Mouse (Mus musculus): ENCODE data around the gene Sh3bgrl2. TPM values are rescaled to one million over a fixed set of nuclear protein-coding genes. Genes with fewer than 3 reads are reported as not detected.

Sh3bgrl2 gene
- polyA plus RNA-seq, 1 experiment from 2014 or later, result 19.4 TPM

- H3K27me3 ChIP-seq (replicated peaks; ENCODE audit: control insufficient read depth, insufficient read depth, low read length), result no peaks in the 10 kb centered on the region
- H3K36me3 ChIP-seq (ENCODE audit: control insufficient read depth, insufficient read depth), result no peaks in the 10 kb centered on the region
- H3K9me3 ChIP-seq (ENCODE audit: control insufficient read depth, low read length), result no peaks in the 10 kb centered on the region
- H3K4me3 ChIP-seq (replicated peaks; ENCODE audit: low read length), result no peak overlapping the region
- no peaks in the 10 kb centered on the region for H3K4me1 ChIP-seq (replicated peaks; ENCODE audit: control insufficient read depth, insufficient read depth, low read length)
- no peak overlapping the region for H3K9ac ChIP-seq (replicated peaks; ENCODE audit: low read depth, low read length)
- no peak for ATAC-seq
- no peak overlapping the region for H3K27ac ChIP-seq (ENCODE audit: low read length)
- WGBS, result 68% methylated on average over 4 of the region's 4 CpGs
- H3K4me2 ChIP-seq (ENCODE audit: low read length), result no peak overlapping the region
Observed at GRCm38 (mm10) chr9:83667031-83667430, 118.9 kb downstream of the Sh3bgrl2 start.

GRCm38 (mm10) chr9:83679626-83680025 is 131.5 kb downstream of the Sh3bgrl2 start:
- H3K27me3 ChIP-seq (replicated peaks; ENCODE audit: control insufficient read depth, insufficient read depth, low read length), result no peaks in the 10 kb centered on the region
- no peaks in the 10 kb centered on the region for H3K4me1 ChIP-seq (replicated peaks; ENCODE audit: control insufficient read depth, insufficient read depth, low read length)
- no peaks in the 10 kb centered on the region for H3K9me3 ChIP-seq (ENCODE audit: control insufficient read depth, low read length)
- 43% methylated on average over 3 of the region's 3 CpGs for WGBS
- no peak overlapping the region for H3K9ac ChIP-seq (replicated peaks; ENCODE audit: low read depth, low read length)
- H3K4me2 ChIP-seq (ENCODE audit: low read length), result no peak overlapping the region
- H3K27ac ChIP-seq (ENCODE audit: low read length), result no peak overlapping the region
- no peak overlapping the region for H3K4me3 ChIP-seq (replicated peaks; ENCODE audit: low read length)
- no peak for ATAC-seq
- H3K36me3 ChIP-seq (ENCODE audit: control insufficient read depth, insufficient read depth), result no peaks in the 10 kb centered on the region

GRCm38 (mm10) chr9:83681661-83682655 is 133.8 kb downstream of the Sh3bgrl2 start:
- WGBS, result 82% methylated on average over 12 of the region's 12 CpGs
- Histone ChIP-seq H3K4me1 (replicated peaks; ENCODE audit: control insufficient read depth, insufficient read depth, low read length) (peaks cover 12% of the 10 kb centered on the region), H3K27ac (ENCODE audit: low read length) (no peak overlapping the region), H3K9ac (replicated peaks; ENCODE audit: low read depth, low read length) (no peak overlapping the region), H3K4me2 (ENCODE audit: low read length) (no peak overlapping the region), H3K9me3 (ENCODE audit: control insufficient read depth, low read length) (no peaks in the 10 kb centered on the region), H3K27me3 (replicated peaks; ENCODE audit: control insufficient read depth, insufficient read depth, low read length) (no peaks in the 10 kb centered on the region), H3K4me3 (replicated peaks; ENCODE audit: low read length) (no peak overlapping the region), H3K36me3 (ENCODE audit: control insufficient read depth, insufficient read depth) (no peaks in the 10 kb centered on the region)
- no peak for ATAC-seq

- Histone ChIP-seq H3K36me3 (ENCODE audit: control insufficient read depth, insufficient read depth) (no peaks in the 10 kb centered on the region), H3K27me3 (replicated peaks; ENCODE audit: control insufficient read depth, insufficient read depth, low read length) (no peaks in the 10 kb centered on the region), H3K9ac (replicated peaks; ENCODE audit: low read depth, low read length) (peak overlapping the region; percentile 51), H3K4me1 (replicated peaks; ENCODE audit: control insufficient read depth, insufficient read depth, low read length) (peaks cover 20% of the 10 kb centered on the region), H3K4me3 (replicated peaks; ENCODE audit: low read length) (peak overlapping the region; percentile 45), H3K9me3 (ENCODE audit: control insufficient read depth, low read length) (no peaks in the 10 kb centered on the region), H3K27ac (ENCODE audit: low read length) (peak overlapping the region; percentile 51), H3K4me2 (ENCODE audit: low read length) (peak overlapping the region; percentile 68)
- WGBS, result under 1% methylated on average over 18 of the region's 18 CpGs
- ATAC-seq, result peak; percentile 75
Observed at GRCm38 (mm10) chr9:83686511-83687100, 138.5 kb downstream of the Sh3bgrl2 start.

- 34% methylated on average over 3 of the region's 3 CpGs for WGBS
- H3K27ac ChIP-seq (ENCODE audit: low read length), result no peak overlapping the region
- no peak for ATAC-seq
Observed at GRCm38 (mm10) chr9:83687904-83688303, 139.8 kb downstream of the Sh3bgrl2 start.

More at GRCm38 (mm10) chr9:83687904-83688303, 139.8 kb downstream of the Sh3bgrl2 start:
- Histone ChIP-seq H3K9ac (replicated peaks; ENCODE audit: low read depth, low read length) (no peak overlapping the region), H3K9me3 (ENCODE audit: control insufficient read depth, low read length) (no peaks in the 10 kb centered on the region), H3K4me2 (ENCODE audit: low read length) (no peak overlapping the region), H3K27me3 (replicated peaks; ENCODE audit: control insufficient read depth, insufficient read depth, low read length) (no peaks in the 10 kb centered on the region), H3K4me3 (replicated peaks; ENCODE audit: low read length) (no peak overlapping the region), H3K36me3 (ENCODE audit: control insufficient read depth, insufficient read depth) (no peaks in the 10 kb centered on the region), H3K4me1 (replicated peaks; ENCODE audit: control insufficient read depth, insufficient read depth, low read length) (peaks cover 20% of the 10 kb centered on the region)

Other genes starting within 250 kb of the Sh3bgrl2 start
- 19.3 and 22.5 TPM in 2 replicates for gene Lca5, start 107.2 kb upstream of the Sh3bgrl2 start, polyA plus RNA-seq (2015; fragmentation: Nextera tagmentation; extraction: Ambion mirVana)

Data from forebrain, embryonic 16.5 days (tissue).